Mouse (Mus musculus): ENCODE results near the gene Atp5g2. TPM values are rescaled to one million over a fixed set of nuclear protein-coding genes. Genes with fewer than 3 reads are reported as not detected.

Atp5g2 gene
- polyA plus RNA-seq, 1 experiment from 2014 or later, result 48.6 TPM

DNA sequence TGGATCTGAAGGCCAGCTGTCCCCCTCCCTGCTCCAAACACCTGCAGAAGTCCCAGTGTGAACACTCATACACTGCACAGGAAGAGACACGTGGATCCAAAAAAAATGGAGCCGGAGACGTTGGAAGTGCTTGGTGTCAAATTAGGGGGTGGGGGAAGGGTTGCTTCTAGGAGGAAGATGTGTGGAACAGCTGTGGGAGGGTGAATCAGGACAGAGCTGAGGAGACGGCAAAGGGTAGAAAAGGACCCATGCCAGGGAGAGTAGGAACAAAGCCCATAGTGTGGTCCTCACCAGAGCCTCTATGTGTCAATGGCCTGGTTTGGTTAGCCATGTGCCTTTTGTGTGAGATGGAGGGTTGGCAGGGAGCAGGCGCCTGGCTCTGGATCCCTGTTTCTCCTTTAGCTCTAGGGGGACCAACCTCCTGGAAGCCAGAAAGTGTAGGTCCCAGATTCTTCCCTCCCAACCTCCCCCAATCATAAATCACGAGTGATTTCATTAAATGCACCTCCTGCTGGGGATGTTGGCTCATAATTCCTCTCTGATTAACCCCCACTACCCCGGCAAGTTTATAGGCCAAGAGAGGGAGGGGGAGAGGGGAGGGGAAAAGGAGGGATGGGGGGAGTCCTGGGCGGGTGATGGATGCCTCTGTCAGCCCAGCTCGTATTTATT lies 33.2 kb upstream of the Atp5g2 start:
- WGBS, result 40% methylated on average over 9 of the region's 9 CpGs

GRCm38 (mm10) chr15:102704806-102705205 lies 32.7 kb upstream of the Atp5g2 start:
- Histone ChIP-seq H3K36me3 (ENCODE audit: insufficient read depth, low read length) (peaks cover 19% of the 10 kb centered on the region), H3K27me3 (replicated peaks; ENCODE audit: insufficient read depth, low read length) (no peaks in the 10 kb centered on the region), H3K4me1 (ENCODE audit: insufficient read depth, low read depth, low read length) (no peaks in the 10 kb centered on the region), H3K4me2 (replicated peaks; ENCODE audit: low read depth, low read length) (no peak overlapping the region), H3K4me3 (ENCODE audit: low read depth, low read length) (no peak overlapping the region), H3K27ac (ENCODE audit: low read length) (no peak overlapping the region), H3K9ac (replicated peaks; ENCODE audit: low read depth) (no peak overlapping the region), H3K9me3 (ENCODE audit: low read length) (no peaks in the 10 kb centered on the region)
- ATAC-seq (no peak), DNase-seq (ENCODE audit: low spot score) (no peak)
- TF ChIP-seq EP300 (IDR thresholded peaks at IDR 0.05) (no peak), CTCF (IDR thresholded peaks at IDR 0.05) (no peak; the same call in 1 of the 2 replicates)
- 48% methylated on average over 5 of the region's 5 CpGs for WGBS

More for the DNA sequence above, 33.2 kb upstream of the Atp5g2 start:
- Histone ChIP-seq H3K4me3 (ENCODE audit: low read depth, low read length) (no peak overlapping the region), H3K9ac (replicated peaks; ENCODE audit: low read depth) (no peak overlapping the region), H3K27ac (ENCODE audit: low read length) (no peak overlapping the region), H3K4me2 (replicated peaks; ENCODE audit: low read depth, low read length) (no peak overlapping the region), H3K4me1 (ENCODE audit: insufficient read depth, low read depth, low read length) (no peaks in the 10 kb centered on the region), H3K36me3 (ENCODE audit: insufficient read depth, low read length) (peaks cover 23% of the 10 kb centered on the region), H3K9me3 (ENCODE audit: low read length) (no peaks in the 10 kb centered on the region), H3K27me3 (replicated peaks; ENCODE audit: insufficient read depth, low read length) (no peaks in the 10 kb centered on the region)
- ATAC-seq, result no peak
- no peak for TF ChIP-seq EP300 (IDR thresholded peaks at IDR 0.05)
- TF ChIP-seq CTCF (IDR thresholded peaks at IDR 0.05), result no peak
- no peak for DNase-seq (ENCODE audit: low spot score)

GRCm38 (mm10) chr15:102702972-102703371 lies 30.8 kb upstream of the Atp5g2 start:
- WGBS, result 71% methylated on average over 3 of the region's 3 CpGs
- no peak for ATAC-seq
- Histone ChIP-seq H3K4me2 (replicated peaks; ENCODE audit: low read depth, low read length) (no peak overlapping the region), H3K27me3 (replicated peaks; ENCODE audit: insufficient read depth, low read length) (peaks cover 7% of the 10 kb centered on the region; the same call in 1 of the 2 replicates), H3K9me3 (ENCODE audit: low read length) (no peaks in the 10 kb centered on the region), H3K27ac (ENCODE audit: low read length) (no peak overlapping the region), H3K4me1 (ENCODE audit: insufficient read depth, low read depth, low read length) (no peaks in the 10 kb centered on the region), H3K36me3 (ENCODE audit: insufficient read depth, low read length) (peaks cover 4% of the 10 kb centered on the region; the same call in 1 of the 2 replicates), H3K9ac (replicated peaks; ENCODE audit: low read depth) (no peak overlapping the region), H3K4me3 (ENCODE audit: low read depth, low read length) (no peak overlapping the region)
- no peak for DNase-seq (ENCODE audit: low spot score)
- TF ChIP-seq CTCF (IDR thresholded peaks at IDR 0.05) (no peak), EP300 (IDR thresholded peaks at IDR 0.05) (no peak)

DNA sequence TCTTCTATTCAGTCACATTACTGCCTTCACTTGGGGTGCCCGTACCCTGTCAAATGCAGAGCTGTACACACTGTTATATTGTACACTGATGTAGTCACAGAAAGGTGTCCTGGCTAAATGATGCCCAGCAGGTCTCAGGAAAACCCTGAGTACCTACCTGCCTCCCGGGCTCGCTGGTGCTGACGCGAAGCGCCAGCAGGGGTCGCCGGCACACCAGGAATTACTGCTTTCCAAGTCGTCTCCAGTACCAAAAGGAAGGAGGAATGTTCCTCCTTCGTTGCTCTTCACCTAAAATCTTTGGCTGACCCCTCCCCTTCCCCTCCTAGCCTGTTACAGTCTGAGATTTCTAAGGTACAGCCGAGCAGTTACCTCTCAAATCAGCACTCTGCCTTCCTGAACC lies 26.0 kb upstream of the Atp5g2 start:
- ATAC-seq (peak; percentile 36; the same call in 1 of the 2 replicates), DNase-seq (ENCODE audit: low spot score) (peak; percentile 77)
- TF ChIP-seq CTCF (IDR thresholded peaks at IDR 0.05), result peak; percentile 90
- TF ChIP-seq EP300 (IDR thresholded peaks at IDR 0.05), result no peak
- WGBS, result 2% methylated on average over 11 of the region's 11 CpGs
- Histone ChIP-seq H3K27me3 (replicated peaks; ENCODE audit: insufficient read depth, low read length) (peaks cover 46% of the 10 kb centered on the region), H3K4me3 (ENCODE audit: low read depth, low read length) (no peak overlapping the region), H3K9ac (replicated peaks; ENCODE audit: low read depth) (no peak overlapping the region), H3K9me3 (ENCODE audit: low read length) (no peaks in the 10 kb centered on the region), H3K36me3 (ENCODE audit: insufficient read depth, low read length) (no peaks in the 10 kb centered on the region), H3K27ac (ENCODE audit: low read length) (no peak overlapping the region), H3K4me2 (replicated peaks; ENCODE audit: low read depth, low read length) (no peak overlapping the region), H3K4me1 (ENCODE audit: insufficient read depth, low read depth, low read length) (no peaks in the 10 kb centered on the region)

DNA sequence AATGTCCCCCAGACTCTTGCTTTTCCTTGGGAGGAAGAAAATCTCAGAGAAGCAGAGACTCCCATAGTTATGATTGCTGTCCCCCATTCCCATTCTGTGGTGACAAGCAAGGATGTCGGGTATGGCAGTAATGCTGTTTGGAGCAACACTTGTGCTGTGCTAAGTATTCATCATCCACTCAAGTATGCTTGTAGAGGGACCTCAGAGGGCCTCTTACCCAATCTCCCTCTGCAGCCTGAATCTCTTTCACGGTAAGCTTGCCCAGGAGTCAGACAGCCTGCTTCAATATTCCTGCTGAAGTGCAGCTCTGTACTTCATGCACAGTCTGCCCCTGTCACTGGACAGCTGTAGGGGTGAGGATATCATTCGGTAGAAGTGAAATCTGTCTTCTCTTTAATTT lies 24.7 kb upstream of the Atp5g2 start:
- ATAC-seq (peak; percentile 75), DNase-seq (ENCODE audit: low spot score) (peak; percentile 71)
- H3K4me3 ChIP-seq (ENCODE audit: low read depth, low read length), result no peak overlapping the region
- no peaks in the 10 kb centered on the region for H3K9me3 ChIP-seq (ENCODE audit: low read length)
- H3K36me3 ChIP-seq (ENCODE audit: insufficient read depth, low read length), result no peaks in the 10 kb centered on the region
- peaks cover 51% of the 10 kb centered on the region for H3K27me3 ChIP-seq (replicated peaks; ENCODE audit: insufficient read depth, low read length)
- H3K9ac ChIP-seq (replicated peaks; ENCODE audit: low read depth), result no peak overlapping the region
- H3K27ac ChIP-seq (ENCODE audit: low read length), result no peak overlapping the region
- TF ChIP-seq EP300 (IDR thresholded peaks at IDR 0.05) (peak; percentile 78), CTCF (IDR thresholded peaks at IDR 0.05) (no peak)
- H3K4me1 ChIP-seq (ENCODE audit: insufficient read depth, low read depth, low read length), result no peaks in the 10 kb centered on the region; the same call in 1 of the 2 replicates
- H3K4me2 ChIP-seq (replicated peaks; ENCODE audit: low read depth, low read length), result no peak overlapping the region
- WGBS, result 25% methylated on average over 3 of the region's 3 CpGs

DNA sequence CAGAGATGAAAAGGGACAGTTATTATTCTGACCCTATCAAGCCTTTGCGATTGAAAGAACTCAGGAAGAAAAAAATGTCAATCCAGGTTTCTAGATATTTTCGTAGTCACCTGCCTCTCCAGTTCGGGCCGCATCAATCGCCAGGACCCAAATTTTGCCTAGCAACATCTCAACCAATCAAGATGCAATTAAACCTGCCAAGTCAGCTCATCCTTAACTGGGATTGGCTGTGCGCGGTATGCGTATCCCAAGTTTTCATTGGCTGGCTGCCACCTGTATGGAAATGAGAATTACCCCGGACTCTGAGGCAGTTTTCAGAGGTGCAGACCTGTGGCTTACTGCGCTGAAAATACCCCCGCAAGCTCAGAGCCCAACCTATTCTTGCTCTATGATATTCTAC lies 21.4 kb upstream of the Atp5g2 start:
- TF ChIP-seq CTCF (IDR thresholded peaks at IDR 0.05) (no peak), EP300 (IDR thresholded peaks at IDR 0.05) (no peak)
- peak; percentile 69 for ATAC-seq
- H3K9me3 ChIP-seq (ENCODE audit: low read length), result no peaks in the 10 kb centered on the region
- no peak overlapping the region for H3K9ac ChIP-seq (replicated peaks; ENCODE audit: low read depth)
- DNase-seq (ENCODE audit: low spot score), result peak; percentile 73
- H3K4me2 ChIP-seq (replicated peaks; ENCODE audit: low read depth, low read length), result 0 out of 2 replicates have a peak overlapping the region, but pooled peaks have one; percentile 75
- no peak overlapping the region for H3K27ac ChIP-seq (ENCODE audit: low read length)
- under 1% methylated on average over 11 of the region's 11 CpGs for WGBS
- no peaks in the 10 kb centered on the region; the same call in 1 of the 2 replicates for H3K4me1 ChIP-seq (ENCODE audit: insufficient read depth, low read depth, low read length)
- peaks cover 57% of the 10 kb centered on the region for H3K27me3 ChIP-seq (replicated peaks; ENCODE audit: insufficient read depth, low read length)
- H3K36me3 ChIP-seq (ENCODE audit: insufficient read depth, low read length), result no peaks in the 10 kb centered on the region
- H3K4me3 ChIP-seq (ENCODE audit: low read depth, low read length), result peak overlapping the region; percentile 42; the same call in 1 of the 2 replicates
